Mouse (Mus musculus) E14TG2a.4 (cell line): Measurements from ENCODE around the gene 1700047I17Rik2.
"Not testable (repeated sequence)": the region's sequence is repeated elsewhere in the genome, so short reads cannot be mapped to it uniquely, and the experiment has no call there.

Experiments
- H3K27me3 ChIP-seq: 2 replicates; pipeline ENCODE4 v1.6.1; 2014; ENCODE audit warnings: low read length, control low read depth; ENCODE audit not compliant: insufficient read depth
- H3K36me3 ChIP-seq: 2 replicates; pipeline ENCODE4 v1.6.1; 2014; ENCODE audit warnings: low read length, control low read depth; ENCODE audit not compliant: insufficient read depth
- H3K4me1 ChIP-seq: replicated peaks from 2 replicates; pipeline ENCODE4 v1.6.1; 2014; ENCODE audit warnings: low read depth, low read length, control low read depth
- H3K4me3 ChIP-seq: replicated peaks from 2 replicates; pipeline ENCODE4 v1.5.1; 2014; ENCODE audit warnings: mild to moderate bottlenecking, low read length
- H3K9me3 ChIP-seq: 2 replicates; pipeline ENCODE4 v1.6.1; 2014; ENCODE audit warnings: low read length, control low read depth

Gene 1700047I17Rik2

GRCm38 (mm10) chr12:55199306-55199705 lies at the start of gene 1700047I17Rik2:
Gene 1700047I17Rik2, plus strand, starts transcription at chr12:55199592.
- not testable (repeated sequence) for H3K9me3 ChIP-seq, H3K36me3 ChIP-seq, H3K27me3 ChIP-seq

GRCm38 (mm10) chr12:55154559-55155448 lies 44.6 kb upstream of the 1700047I17Rik2 start, which contains the start of gene Srp54b:
Gene Srp54b, plus strand, starts transcription at chr12:55155104.
- not testable (repeated sequence) for H3K4me3 ChIP-seq, H3K4me1 ChIP-seq, H3K36me3 ChIP-seq, H3K27me3 ChIP-seq, H3K9me3 ChIP-seq

More at GRCm38 (mm10) chr12:55199306-55199705, at the start of gene 1700047I17Rik2:
- not testable (repeated sequence) for H3K4me3 ChIP-seq, H3K4me1 ChIP-seq

GRCm38 (mm10) chr12:55155449-55155783 lies 44.0 kb upstream of the 1700047I17Rik2 start:
- not testable (repeated sequence) for H3K9me3 ChIP-seq, H3K4me1 ChIP-seq, H3K4me3 ChIP-seq, H3K27me3 ChIP-seq, H3K36me3 ChIP-seq

- not testable (repeated sequence) for H3K36me3 ChIP-seq, H3K4me1 ChIP-seq, H3K4me3 ChIP-seq, H3K27me3 ChIP-seq, H3K9me3 ChIP-seq
Measured at GRCm38 (mm10) chr12:55167034-55167557, 32.3 kb upstream of the 1700047I17Rik2 start.

GRCm38 (mm10) chr12:55187686-55188085 lies 11.7 kb upstream of the 1700047I17Rik2 start:
- not testable (repeated sequence) for H3K4me3 ChIP-seq, H3K9me3 ChIP-seq, H3K36me3 ChIP-seq, H3K27me3 ChIP-seq, H3K4me1 ChIP-seq

GRCm38 (mm10) chr12:55189127-55189526 lies 10.3 kb upstream of the 1700047I17Rik2 start:
- H3K27me3 ChIP-seq, H3K9me3 ChIP-seq, H3K4me3 ChIP-seq, H3K36me3 ChIP-seq, H3K4me1 ChIP-seq: not testable (repeated sequence)

- H3K36me3 ChIP-seq, H3K4me1 ChIP-seq, H3K4me3 ChIP-seq, H3K27me3 ChIP-seq, H3K9me3 ChIP-seq: not testable (repeated sequence)
Measured at GRCm38 (mm10) chr12:55199799-55200198, 407 bp downstream of the 1700047I17Rik2 start.

GRCm38 (mm10) chr12:55212944-55213343 lies 13.6 kb downstream of the 1700047I17Rik2 start:
- not testable (repeated sequence) for H3K9me3 ChIP-seq, H3K27me3 ChIP-seq, H3K4me1 ChIP-seq, H3K4me3 ChIP-seq, H3K36me3 ChIP-seq

GRCm38 (mm10) chr12:55229626-55230519 lies 30.5 kb downstream of the 1700047I17Rik2 start, which contains the start of gene Srp54c:
Gene Srp54c, plus strand, starts transcription at chr12:55230168.
- H3K4me1 ChIP-seq, H3K9me3 ChIP-seq, H3K27me3 ChIP-seq, H3K36me3 ChIP-seq: not testable (repeated sequence)
- H3K4me3 ChIP-seq: peak within 1 kb of the TSS; percentile 70

- not testable (repeated sequence) for H3K9me3 ChIP-seq, H3K27me3 ChIP-seq, H3K4me1 ChIP-seq, H3K36me3 ChIP-seq
- H3K4me3 ChIP-seq: peak overlapping the region; percentile 70
Measured at GRCm38 (mm10) chr12:55230520-55230861, 31.1 kb downstream of the 1700047I17Rik2 start.

GRCm38 (mm10) chr12:55242243-55242642 lies 42.9 kb downstream of the 1700047I17Rik2 start:
- not testable (repeated sequence) for H3K9me3 ChIP-seq, H3K36me3 ChIP-seq, H3K4me1 ChIP-seq, H3K27me3 ChIP-seq, H3K4me3 ChIP-seq

GRCm38 (mm10) chr12:55261950-55262349 lies 62.6 kb downstream of the 1700047I17Rik2 start:
- not testable (repeated sequence) for H3K27me3 ChIP-seq, H3K4me1 ChIP-seq, H3K9me3 ChIP-seq, H3K4me3 ChIP-seq
- H3K36me3 ChIP-seq: peaks cover 24% of the 10 kb centered on the region

- H3K36me3 ChIP-seq: peaks cover 12% of the 10 kb centered on the region
- H3K9me3 ChIP-seq, H3K4me3 ChIP-seq, H3K27me3 ChIP-seq, H3K4me1 ChIP-seq: not testable (repeated sequence)
Measured at GRCm38 (mm10) chr12:55263385-55263784, 64.0 kb downstream of the 1700047I17Rik2 start.
